16 mouse cellular contexts compared by ENCODE assay signal in genomic region chr10:93567841-93568566, GRCm38 (mm10). TPM values are rescaled to one million over a fixed set of nuclear protein-coding genes. Genes with fewer than 3 reads are reported as not detected.
"Had no signal": no experiment of that assay in that cellular context is flagged by ENCODE, and none has a peak within 500 bp of the region (broad histone marks: within the 10 kb centered on the region; RNA-seq: fewer than 3 reads in every experiment).

No protein-coding gene starts in this region.

- H3K36me3 ChIP-seq: intestine, embryonic 15.5 days; limb, embryonic 13.5 days; midbrain, embryonic 12.5 days; neural tube, embryonic 13.5 days; stomach, embryonic 15.5 days had no signal

- H3K9me3 ChIP-seq: intestine, embryonic 15.5 days; limb, embryonic 13.5 days; midbrain, embryonic 12.5 days; neural tube, embryonic 13.5 days; stomach, embryonic 15.5 days had no signal

- H3K4me1 ChIP-seq: intestine, embryonic 15.5 days; limb, embryonic 13.5 days; midbrain, embryonic 12.5 days; neural tube, embryonic 13.5 days; stomach, embryonic 15.5 days had no signal

- DNase-seq: kidney, adult 9 months; kidney, postnatal 25 days; left cerebral cortex, postnatal 4 days; lung, postnatal 4 days; retina, postnatal 1 day; thymus, postnatal 36 days had no signal

- H3K4me2 ChIP-seq: intestine, embryonic 15.5 days; limb, embryonic 13.5 days; liver, embryonic 11.5 days; midbrain, embryonic 12.5 days; neural tube, embryonic 13.5 days; stomach, embryonic 15.5 days had no signal

- ATAC-seq: intestine, embryonic 15.5 days; midbrain, embryonic 16.5 days had no signal

- H3K27me3 ChIP-seq: intestine, embryonic 15.5 days; limb, embryonic 13.5 days; midbrain, embryonic 12.5 days; neural tube, embryonic 13.5 days; stomach, embryonic 15.5 days had no signal

- H3K27ac ChIP-seq: intestine, embryonic 15.5 days; limb, embryonic 13.5 days; midbrain, embryonic 12.5 days; neural tube, embryonic 13.5 days; stomach, embryonic 15.5 days had no signal

- H3K9ac ChIP-seq: intestine, embryonic 15.5 days; limb, embryonic 13.5 days; midbrain, embryonic 12.5 days; neural tube, embryonic 13.5 days; stomach, embryonic 15.5 days had no signal

- H3K4me3 ChIP-seq: intestine, embryonic 15.5 days; limb, embryonic 13.5 days; midbrain, embryonic 12.5 days; neural tube, embryonic 13.5 days; stomach, embryonic 15.5 days had no signal

RNA-seq across cellular contexts. Expression of gene Ccdc38, which starts 27.6 kb away (rescaled TPM):
- total RNA-seq: layer of hippocampus, postnatal 10 days; left cerebral cortex, adult 18-20 months; left cerebral cortex, postnatal 4 days had no signal

RNA-seq across cellular contexts. Expression of gene Amdhd1, which starts 28.2 kb away (rescaled TPM):
- total RNA-seq: megakaryocyte, adult 5-6 weeks had no signal
- polyA plus RNA-seq: midbrain, embryonic 12.5 days; midbrain, embryonic 16.5 days; neural tube, embryonic 13.5 days had no signal
